Mouse (Mus musculus) Patski (cell line): ENCODE measurements at regions not wholly inside any gene's neighbourhood (a gene's known extent, or its start where the extent isn't known, plus 50 kb on each side); places are given as distances from the start of the nearest gene placed in this dataset.
A peak's percentile ranks its signal among the peaks of the same experiment; 100 is the strongest.

ENCODE experiments used
- ATAC-seq: fragments of 100-300 bp; one replicate; pipeline ENCODE4 v1.8.0; 2021
- CTCF ChIA-PET: fragments of 350-600 bp; sonication (Branson Sonifier 250); formaldehyde crosslinking; loops from one replicate; lab custom pipeline; 2022; ENCODE audit warnings: inconsistent platforms; lab: Charles Lee
- POLR2A ChIA-PET: fragments of 350-600 bp; sonication (Branson Sonifier 250); formaldehyde crosslinking; loops from one replicate; lab custom pipeline; 2022; ENCODE audit warnings: antibody characterized with exemption, inconsistent platforms; lab: Charles Lee
- DNase-seq: peaks from one replicate; pipeline ENCODE4 v3.0.0-alpha.2; 2011; ENCODE audit warnings: low read depth, low spot score
- H3K27me3 ChIP-seq: fragments of 371-371 bp; one replicate; pipeline ENCODE4 v1.5.1; 2021
- CTCF ChIP-seq: fragments of 100-300 bp; IDR thresholded peaks from one replicate; pipeline ENCODE4 v1.5.1; 2021
- in situ Hi-C: fragments of 300-500 bp; cut with MboI; formaldehyde crosslinking; loops from 3 replicates; pipeline ENCODE4 v1.11.1; 2018; ENCODE audit warnings: low pct_unique_long_range_greater_than_20kb, mixed read lengths

DNA sequence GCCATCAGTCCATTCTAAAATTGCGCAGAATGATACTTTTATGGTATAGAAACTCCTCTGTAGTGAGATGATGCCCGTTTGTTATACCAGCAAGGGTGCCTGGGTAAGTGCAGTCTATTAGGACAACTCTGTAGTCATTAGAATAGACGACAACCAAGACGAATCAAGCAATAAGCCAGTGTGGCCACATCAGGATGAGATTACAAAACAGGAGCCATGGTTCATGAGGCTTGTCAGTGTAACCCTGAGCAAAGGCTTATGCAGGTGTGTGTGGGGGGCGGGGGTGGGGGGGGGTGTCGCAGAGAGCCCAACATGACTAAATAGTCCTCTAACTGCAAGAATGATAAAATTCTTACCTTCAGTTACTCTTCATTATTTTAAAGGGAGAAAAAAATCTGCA is 243.5 kb downstream of the Cd83 start:
- DNase-seq = no peak
- in situ Hi-C loops = no loop called here
- no peak for TF ChIP-seq CTCF
- ChIA-PET POLR2A (no interaction called here), CTCF (no interaction called here)
- H3K27me3 ChIP-seq = no peaks in the 10 kb centered on the region
- ATAC-seq = no peak

GRCm38 (mm10) chr13:44030590-44030989 is 246.0 kb downstream of the Cd83 start:
- no peaks in the 10 kb centered on the region for H3K27me3 ChIP-seq
- ATAC-seq = no peak
- no peak for DNase-seq
- TF ChIP-seq CTCF = no peak
- POLR2A ChIA-PET = no interaction called here
- in situ Hi-C loops = no loop called here
- CTCF ChIA-PET = no interaction called here

GRCm38 (mm10) chr13:44037774-44038294 is 253.3 kb downstream of the Cd83 start:
- POLR2A ChIA-PET = no interaction called here
- no peaks in the 10 kb centered on the region for H3K27me3 ChIP-seq
- in situ Hi-C loops = no loop called here
- CTCF ChIA-PET = interaction anchor here (1.0 kb wide), 1 partner anchor 15 kb away, joined by 4 read pairs; no protein-coding TSS in a partner anchor
- DNase-seq (no peak), ATAC-seq (no peak)
- TF ChIP-seq CTCF = no peak

GRCm38 (mm10) chr13:44038322-44038721 is 253.7 kb downstream of the Cd83 start:
- no peaks in the 10 kb centered on the region for H3K27me3 ChIP-seq
- ATAC-seq (no peak), DNase-seq (peak; percentile 25)
- ChIA-PET CTCF (no interaction called here), POLR2A (interaction anchor here (0.6 kb wide), 1 partner anchor 578 kb away, joined by 3 read pairs; no protein-coding TSS in a partner anchor)
- in situ Hi-C loops = no loop called here
- TF ChIP-seq CTCF = no peak

DNA sequence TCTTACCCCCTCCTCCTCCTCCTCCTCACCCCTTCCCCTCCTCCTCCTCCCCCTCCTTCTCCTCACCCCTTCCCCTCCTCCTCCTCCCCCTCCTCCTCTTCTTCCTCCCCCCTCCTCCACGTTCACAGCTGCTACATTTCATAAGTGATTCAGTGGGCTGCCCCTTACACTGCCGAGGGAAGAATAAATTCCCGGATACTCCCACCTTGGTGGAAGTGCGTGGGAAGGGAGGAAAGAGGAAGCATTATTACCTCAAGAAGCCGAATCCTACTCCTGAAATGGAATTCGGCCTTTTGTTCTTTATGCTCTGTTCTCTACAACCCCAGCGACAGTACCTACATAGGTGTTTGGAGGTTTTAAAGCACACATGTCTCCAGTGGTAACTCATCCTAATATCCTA is 256.1 kb downstream of the Cd83 start:
- DNase-seq (no peak), ATAC-seq (no peak)
- no peaks in the 10 kb centered on the region for H3K27me3 ChIP-seq
- no peak for TF ChIP-seq CTCF
- in situ Hi-C loops = no loop called here
- ChIA-PET CTCF (no interaction called here), POLR2A (no interaction called here)

DNA sequence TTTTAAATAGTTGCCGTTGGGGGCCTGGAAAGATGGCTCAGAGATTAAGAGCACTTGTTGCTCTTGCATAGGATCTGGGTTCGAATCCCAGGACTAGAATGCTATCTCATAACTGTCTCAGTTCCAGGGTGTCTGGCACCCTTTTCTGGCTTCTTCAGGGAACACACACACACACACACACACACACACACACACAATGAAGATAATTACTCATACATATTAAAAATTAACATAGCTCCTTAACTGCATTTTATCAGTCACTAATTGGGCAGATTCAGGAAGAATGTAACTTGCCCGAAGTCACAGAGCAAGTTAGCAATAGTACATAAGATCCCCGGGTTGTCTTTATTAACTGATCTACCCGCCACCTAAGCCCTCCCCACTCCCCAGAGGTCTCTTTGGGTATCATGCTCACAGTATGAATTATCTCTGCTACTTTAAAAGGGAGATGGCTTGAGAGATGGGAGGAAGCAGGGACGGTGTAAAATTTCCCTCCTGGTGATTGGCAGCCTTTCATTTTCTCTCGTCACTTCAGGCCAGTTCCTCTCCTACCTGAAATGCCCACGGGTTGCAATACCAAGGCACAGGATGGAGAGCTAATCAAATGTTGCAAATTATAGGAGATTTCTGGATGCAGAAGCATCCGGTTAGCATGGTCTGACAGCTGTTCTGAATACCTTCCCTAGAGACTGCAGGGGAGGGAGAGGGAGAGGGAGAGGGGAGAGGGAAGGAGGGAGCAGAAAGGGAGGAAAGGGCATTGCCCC is 258.3 kb downstream of the Cd83 start:
- POLR2A ChIA-PET = interaction anchor here (1.3 kb wide), 1 partner anchor 9 kb away, joined by 4 read pairs; no protein-coding TSS in a partner anchor
- no peaks in the 10 kb centered on the region for H3K27me3 ChIP-seq
- CTCF ChIA-PET = interaction anchor here (1.9 kb wide), 1 partner anchor 14 kb away, joined by 6 read pairs; no protein-coding TSS in a partner anchor
- ATAC-seq = no peak
- in situ Hi-C loops = no loop called here
- no peak for DNase-seq
- TF ChIP-seq CTCF = no peak

GRCm38 (mm10) chr13:44043494-44043885 is 258.9 kb downstream of the Cd83 start:
- H3K27me3 ChIP-seq = no peaks in the 10 kb centered on the region
- ATAC-seq = no peak
- ChIA-PET CTCF (interaction anchor here (1.9 kb wide), 1 partner anchor 14 kb away, joined by 6 read pairs; no protein-coding TSS in a partner anchor), POLR2A (interaction anchor here (0.6 to 1.3 kb wide), 2 partner anchors 9 to 1531 kb away, joined by 3 to 4 read pairs; no protein-coding TSS in a partner anchor)
- TF ChIP-seq CTCF = no peak
- DNase-seq = no peak
- in situ Hi-C loops = no loop called here

GRCm38 (mm10) chr13:44044546-44045216 is 260.1 kb downstream of the Cd83 start:
- in situ Hi-C loops = no loop called here
- POLR2A ChIA-PET = no interaction called here
- DNase-seq (no peak), ATAC-seq (no peak)
- no peak for TF ChIP-seq CTCF
- CTCF ChIA-PET = interaction anchor here (1.2 to 1.4 kb wide), 2 partner anchors 9 to 35 kb away, joined by 3 read pairs; no protein-coding TSS in a partner anchor
- no peaks in the 10 kb centered on the region for H3K27me3 ChIP-seq

GRCm38 (mm10) chr13:44046436-44046835 is 261.9 kb downstream of the Cd83 start:
- in situ Hi-C loops = no loop called here
- POLR2A ChIA-PET = no interaction called here
- ATAC-seq = no peak
- no peak for DNase-seq
- H3K27me3 ChIP-seq = no peaks in the 10 kb centered on the region
- TF ChIP-seq CTCF = no peak
- CTCF ChIA-PET = no interaction called here

DNA sequence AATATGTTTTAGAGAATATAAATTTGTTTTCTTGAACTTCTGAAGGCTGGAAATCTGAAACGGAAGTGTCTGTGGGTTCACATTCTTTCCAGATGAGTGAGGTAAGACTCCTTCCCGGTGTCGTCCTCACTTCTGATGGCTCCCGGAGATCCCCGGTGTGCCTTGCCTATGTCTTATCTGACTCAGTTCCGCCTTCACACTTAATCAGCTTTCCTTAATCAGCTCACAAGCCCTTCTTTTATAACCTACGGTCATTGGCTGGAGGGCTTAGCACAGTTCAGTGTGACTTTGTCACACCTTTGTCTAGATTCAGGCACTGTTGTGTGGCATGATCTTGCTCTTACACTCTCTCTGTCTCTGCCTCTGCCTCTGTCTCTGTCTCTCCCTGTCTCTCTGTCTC is 269.6 kb downstream of the Cd83 start:
- no peak for ATAC-seq
- in situ Hi-C loops = no loop called here
- CTCF ChIA-PET = no interaction called here
- DNase-seq = no peak
- POLR2A ChIA-PET = no interaction called here
- no peak for TF ChIP-seq CTCF
- H3K27me3 ChIP-seq = no peaks in the 10 kb centered on the region
